Mouse (Mus musculus) hindlimb bud, embryonic 11.5 days (tissue): ENCODE results near the gene Etv6.

Experiments used
- DNase-seq: peaks from one replicate; pipeline ENCODE4 v3.0.0-alpha.2; 2012; ENCODE audit warnings: low read depth, low spot score; ENCODE audit errors: extremely low spot score

The Etv6 gene

DNA sequence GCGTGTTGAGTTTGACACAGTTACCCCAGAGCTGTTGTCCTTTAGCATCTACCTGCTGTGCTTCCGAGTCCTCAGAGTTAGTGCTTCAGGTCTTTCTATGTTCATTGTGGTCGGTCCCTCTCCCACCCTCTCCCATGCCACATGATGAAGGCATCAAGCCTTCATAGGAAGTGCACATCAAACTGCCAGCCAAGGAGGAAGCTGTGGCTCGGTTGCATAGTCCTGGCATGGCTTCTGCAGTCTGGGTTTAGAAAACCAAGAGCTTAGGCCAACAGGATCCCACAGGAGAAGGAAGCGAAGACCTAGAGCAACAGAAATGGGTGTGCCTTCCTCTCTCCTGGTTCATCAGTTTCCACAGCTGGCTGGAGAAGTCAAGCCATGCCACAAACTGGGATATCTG, 166.7 kb downstream of the Etv6 start:
- no peak for DNase-seq

DNA sequence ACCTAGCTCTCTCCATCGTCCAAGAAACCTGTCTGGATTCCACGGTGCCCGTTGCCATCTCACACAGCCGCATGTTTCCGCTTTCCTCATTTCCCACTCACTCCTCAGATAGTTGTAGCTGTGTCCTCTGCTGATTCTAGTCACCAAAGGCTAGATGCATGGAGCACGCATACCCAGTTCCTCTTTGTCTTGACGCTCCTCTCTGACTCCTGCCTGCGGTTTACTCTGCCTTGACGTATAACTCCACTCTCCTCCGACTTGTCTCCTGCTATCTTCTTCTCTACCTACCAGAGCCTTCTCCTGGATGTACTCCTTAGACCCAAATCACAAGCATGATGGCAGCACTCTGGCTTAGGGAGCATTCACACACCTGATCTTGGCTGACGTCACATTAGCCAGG, 169.7 kb downstream of the Etv6 start:
- no peak for DNase-seq

GRCm38 (mm10) chr6:134205726-134206125, 170.2 kb downstream of the Etv6 start:
- DNase-seq: no peak

DNA sequence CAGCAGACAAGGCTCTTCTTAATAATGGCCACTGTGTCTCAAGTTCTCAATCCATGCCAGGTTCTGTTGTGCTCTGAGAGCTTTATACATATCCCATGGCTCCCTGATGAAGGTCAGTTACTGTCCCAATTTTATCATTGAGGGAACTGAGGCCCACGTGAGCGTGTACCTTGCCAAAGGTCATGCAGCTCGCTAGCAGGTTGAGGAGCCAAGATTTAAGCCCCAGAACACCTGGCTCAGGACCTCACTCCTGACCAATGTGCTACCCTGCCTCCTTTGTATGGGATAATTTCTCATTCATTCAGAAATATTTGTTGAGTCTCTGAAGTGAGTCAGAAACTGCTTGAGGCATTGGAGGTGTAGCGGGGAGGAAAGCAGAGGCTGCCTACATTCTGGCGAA, 170.8 kb downstream of the Etv6 start:
- DNase-seq: no peak

- no peak for DNase-seq
Observed at GRCm38 (mm10) chr6:134207391-134208179, 172.1 kb downstream of the Etv6 start.

DNA sequence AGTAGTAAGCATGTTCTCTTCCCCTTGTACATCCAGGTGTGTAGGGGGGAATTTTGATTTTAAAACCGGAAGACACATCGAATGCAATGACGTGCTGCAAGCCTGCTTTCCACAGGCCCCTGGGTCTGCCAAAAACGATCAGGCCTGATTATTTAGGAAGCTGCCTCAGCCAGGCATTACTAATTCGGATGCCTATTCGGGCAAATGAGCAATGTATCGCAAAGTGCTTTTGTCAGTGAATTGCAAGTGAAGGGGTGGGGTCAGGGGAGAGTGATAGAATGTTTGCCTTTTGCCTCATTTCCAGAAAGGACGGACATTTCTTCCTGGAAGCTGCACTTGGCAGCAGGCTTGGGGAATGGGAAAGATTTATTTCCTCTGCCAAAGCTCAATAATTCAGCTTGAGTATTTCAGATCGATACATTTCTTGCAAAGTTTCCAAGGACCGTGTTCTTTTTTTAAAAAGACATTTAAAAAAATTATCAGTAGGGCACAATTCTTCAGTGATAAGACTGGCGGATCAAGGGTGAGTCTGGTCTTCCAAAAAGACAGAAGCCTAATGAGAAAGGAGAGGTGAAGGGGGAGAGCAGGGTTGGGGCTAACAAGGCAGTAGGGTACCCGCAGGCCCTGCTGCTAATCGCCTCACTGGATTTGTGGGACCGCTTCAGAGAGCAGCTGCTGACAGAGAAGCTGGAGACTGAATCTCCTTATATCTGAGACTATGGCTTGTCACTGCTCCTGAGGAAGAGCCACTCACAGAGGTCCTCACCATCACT, 172.9 kb downstream of the Etv6 start:
- no peak for DNase-seq

GRCm38 (mm10) chr6:134210675-134211457, 175.4 kb downstream of the Etv6 start:
- DNase-seq: no peak

DNA sequence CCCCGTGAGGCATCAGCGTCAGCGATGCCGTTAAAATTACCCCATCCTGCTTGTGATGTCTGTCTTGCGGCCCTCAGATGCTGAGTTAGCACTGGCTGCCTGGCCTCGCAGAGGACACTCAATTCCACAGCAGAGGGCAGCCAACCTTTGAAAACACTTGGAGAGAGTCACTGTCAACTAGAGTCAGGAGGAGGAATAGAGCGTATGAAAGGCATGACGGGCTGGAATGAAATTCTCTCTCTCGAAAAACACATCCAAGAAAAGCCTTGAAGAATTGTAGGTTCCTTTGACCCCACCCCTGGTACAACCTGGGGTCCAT, 175.9 kb downstream of the Etv6 start:
- no peak for DNase-seq

- DNase-seq: no peak
Observed at GRCm38 (mm10) chr6:134217747-134218146, 182.2 kb downstream of the Etv6 start.

- DNase-seq: no peak
Observed at GRCm38 (mm10) chr6:134218441-134218840, 182.9 kb downstream of the Etv6 start.

- DNase-seq: no peak
Observed at GRCm38 (mm10) chr6:134219358-134219757, 183.9 kb downstream of the Etv6 start.

DNA sequence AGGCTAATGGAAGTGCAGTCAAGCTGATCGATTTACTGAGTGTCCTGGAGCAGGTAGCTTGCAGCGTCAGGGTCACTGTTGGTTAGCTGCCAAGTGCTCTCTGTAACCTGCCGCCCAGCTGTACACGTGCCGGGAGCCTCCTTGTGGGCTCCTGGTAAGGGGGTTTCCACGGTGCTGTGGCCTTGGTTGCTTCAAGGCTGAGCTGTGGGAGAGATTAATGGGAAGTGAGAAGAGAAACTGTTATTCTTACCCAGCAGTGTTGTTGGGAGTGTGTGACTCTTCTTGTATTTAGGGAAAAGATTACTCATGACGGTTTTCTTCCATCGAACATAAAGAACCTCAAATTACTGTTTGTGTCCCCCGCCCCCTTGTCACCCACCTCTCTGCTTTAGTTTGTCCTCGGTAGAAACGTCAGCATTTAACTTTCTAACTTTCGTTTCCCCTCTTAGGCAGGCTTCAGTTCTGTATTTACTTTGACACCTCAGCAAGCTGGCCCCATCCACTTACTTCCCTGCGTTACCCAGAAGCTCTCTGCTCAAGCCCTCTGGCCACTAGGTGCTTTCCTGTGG, 184.8 kb downstream of the Etv6 start:
- no peak for DNase-seq

- no peak for DNase-seq
Observed at GRCm38 (mm10) chr6:134222248-134222929, 186.9 kb downstream of the Etv6 start.

DNA sequence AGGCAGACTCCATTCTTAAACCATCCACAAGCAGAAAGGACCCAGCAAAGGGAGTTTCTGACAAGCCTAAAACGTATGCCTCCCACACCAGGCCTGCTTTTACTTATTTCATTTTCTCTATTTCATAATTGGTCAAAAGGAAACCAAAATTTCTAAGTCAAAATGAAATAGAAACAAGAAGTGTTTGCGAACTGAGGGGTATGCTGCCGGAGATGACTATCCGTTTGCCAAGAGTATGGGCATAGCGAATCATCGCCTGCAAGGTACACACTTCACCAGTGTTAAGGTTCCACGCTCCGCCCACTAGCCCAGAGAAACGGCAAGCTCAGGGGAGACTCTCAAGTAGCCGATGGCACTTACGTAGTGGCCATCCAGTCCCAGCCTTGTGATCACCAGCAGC, 190.1 kb downstream of the Etv6 start:
- no peak for DNase-seq

GRCm38 (mm10) chr6:134226349-134227169, 191.1 kb downstream of the Etv6 start:
- DNase-seq: no peak

DNA sequence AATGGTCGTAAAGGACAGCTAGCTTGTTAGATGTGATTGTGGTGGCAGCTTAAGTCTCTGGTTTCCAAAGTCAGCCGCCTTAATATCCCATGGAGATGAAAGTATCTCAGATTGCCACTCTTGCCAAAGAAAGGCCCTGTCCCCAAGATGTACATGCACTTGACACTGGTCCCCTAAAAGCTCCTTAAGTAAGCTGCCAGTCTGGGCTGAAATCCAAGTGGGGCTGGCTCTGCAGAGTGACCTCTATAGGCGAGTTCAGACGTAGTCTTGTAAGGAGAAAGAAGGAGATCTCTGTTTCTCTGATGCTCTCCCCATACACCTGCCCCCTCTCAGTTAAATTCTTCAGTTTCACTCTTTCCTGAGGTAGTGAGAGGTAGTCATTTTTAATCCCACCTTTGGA, 200.8 kb downstream of the Etv6 start:
- DNase-seq: no peak

GRCm38 (mm10) chr6:134238455-134238854, 203.0 kb downstream of the Etv6 start:
- DNase-seq: no peak

GRCm38 (mm10) chr6:134240988-134241387, 205.5 kb downstream of the Etv6 start:
- no peak for DNase-seq

DNA sequence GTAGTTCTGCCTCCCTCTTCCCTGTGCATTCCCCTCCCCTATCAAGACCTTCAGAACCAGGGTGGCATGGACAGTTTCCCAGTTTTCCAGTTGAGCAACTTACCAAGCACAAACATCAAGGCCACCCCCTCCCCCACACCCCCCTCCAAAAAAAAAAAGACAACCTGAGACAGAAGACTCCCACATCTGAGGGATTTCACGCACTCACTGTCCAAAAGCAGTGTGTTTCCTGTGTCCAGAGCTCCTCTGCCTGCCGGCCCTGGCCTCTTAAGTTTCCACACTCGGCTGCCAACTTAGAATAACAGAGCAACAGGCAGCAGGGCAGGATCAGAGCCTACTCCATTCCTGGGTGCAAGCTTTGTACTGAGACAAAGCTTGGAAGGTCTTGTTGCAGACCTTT, 207.6 kb downstream of the Etv6 start:
- DNase-seq: no peak

- DNase-seq: no peak
Observed at GRCm38 (mm10) chr6:134243546-134243945, 208.0 kb downstream of the Etv6 start.
